In genomic region chr8:77473373-77473772, GRCm38 (mm10) we compare ENCODE assay signal across 8 mouse cellular contexts. TPM values are rescaled to one million over a fixed set of nuclear protein-coding genes. Genes with fewer than 3 reads are reported as not detected.
DNase-seq lines count a peak whose midpoint lies in the region; ATAC-seq lines count a peak whose summit lies in the region.

No protein-coding gene starts in this region.

- peak; percentile 42; the same call in 1 of the 2 replicates for ATAC-seq in hindbrain, embryonic 15.5 days (ENCODE audit: low FRiP score, low read depth)
- no peak for ATAC-seq in hindbrain, embryonic 11.5 days (ENCODE audit: low FRiP score)
- ATAC-seq in kidney, embryonic 14.5 days (ENCODE audit: low FRiP score, low TSS enrichment): 0 out of 2 replicates have a peak, but pooled peaks have one; percentile 18
- ATAC-seq in stomach, embryonic 14.5 days (ENCODE audit: insufficient number of reproducible peaks, insufficient read depth, low FRiP score, low read depth): peak; percentile 66; the same call in 1 of the 2 replicates
- no peak for ATAC-seq in granulocyte monocyte progenitor cell, adult 5-6 weeks (replicated peaks; ENCODE audit: poor library complexity, severe bottlenecking)

- DNase-seq in hindbrain, embryonic 11.5 days (ENCODE audit: low spot score): no peak
- peak; percentile 38 for DNase-seq in cerebellum, adult 11-12 months
- DNase-seq in heart, adult 11 months: peak; percentile 97
- no peak for DNase-seq in right cerebral cortex, postnatal 25 days

- no peaks in the 10 kb centered on the region for H3K36me3 ChIP-seq in hindbrain, embryonic 15.5 days
- H3K36me3 ChIP-seq in hindbrain, embryonic 11.5 days (ENCODE audit: control insufficient read depth, insufficient read depth, low read length): no peaks in the 10 kb centered on the region
- no peaks in the 10 kb centered on the region for H3K36me3 ChIP-seq in kidney, embryonic 14.5 days (ENCODE audit: control insufficient read depth, insufficient read depth, low read length)
- no peaks in the 10 kb centered on the region for H3K36me3 ChIP-seq in stomach, embryonic 14.5 days (ENCODE audit: control insufficient read depth, insufficient read depth, low read length)

- no peaks in the 10 kb centered on the region for H3K9me3 ChIP-seq in hindbrain, embryonic 15.5 days
- no peaks in the 10 kb centered on the region for H3K9me3 ChIP-seq in hindbrain, embryonic 11.5 days (ENCODE audit: control insufficient read depth, low read length)
- no peaks in the 10 kb centered on the region for H3K9me3 ChIP-seq in kidney, embryonic 14.5 days (ENCODE audit: control insufficient read depth, low read length)
- no peaks in the 10 kb centered on the region for H3K9me3 ChIP-seq in stomach, embryonic 14.5 days (ENCODE audit: control insufficient read depth, low read depth, low read length)

- H3K4me3 ChIP-seq in hindbrain, embryonic 15.5 days: no peak overlapping the region
- no peak overlapping the region for H3K4me3 ChIP-seq in hindbrain, embryonic 11.5 days (ENCODE audit: low read depth, low read length)
- H3K4me3 ChIP-seq in kidney, embryonic 14.5 days (ENCODE audit: low read length): no peak overlapping the region
- H3K4me3 ChIP-seq in stomach, embryonic 14.5 days (ENCODE audit: low read depth, low read length): no peak overlapping the region

- 0 out of 2 replicates have a peak, but pooled peaks cover 4% of the 10 kb centered on the region for H3K4me1 ChIP-seq in hindbrain, embryonic 15.5 days (replicated peaks)
- no peaks in the 10 kb centered on the region for H3K4me1 ChIP-seq in hindbrain, embryonic 11.5 days (replicated peaks; ENCODE audit: control insufficient read depth, insufficient read depth, low read length)
- peaks cover 17% of the 10 kb centered on the region for H3K4me1 ChIP-seq in kidney, embryonic 14.5 days (ENCODE audit: control insufficient read depth, insufficient read depth, low read length)
- H3K4me1 ChIP-seq in stomach, embryonic 14.5 days (ENCODE audit: control insufficient read depth, insufficient read depth, low read length): peaks cover 24% of the 10 kb centered on the region

- H3K27me3 ChIP-seq in hindbrain, embryonic 15.5 days: no peaks in the 10 kb centered on the region
- no peaks in the 10 kb centered on the region for H3K27me3 ChIP-seq in hindbrain, embryonic 11.5 days (ENCODE audit: control insufficient read depth, insufficient read depth, low read length)
- no peaks in the 10 kb centered on the region for H3K27me3 ChIP-seq in kidney, embryonic 14.5 days (ENCODE audit: control insufficient read depth, insufficient read depth, low read length)
- no peaks in the 10 kb centered on the region for H3K27me3 ChIP-seq in stomach, embryonic 14.5 days (ENCODE audit: control insufficient read depth, insufficient read depth, low read length)

- H3K27ac ChIP-seq in hindbrain, embryonic 15.5 days (replicated peaks): no peak overlapping the region
- no peak overlapping the region for H3K27ac ChIP-seq in hindbrain, embryonic 11.5 days (ENCODE audit: low read depth, low read length)
- peak overlapping the region; percentile 9; the same call in 1 of the 2 replicates for H3K27ac ChIP-seq in kidney, embryonic 14.5 days (ENCODE audit: low read depth, low read length)
- peak overlapping the region; percentile 73; the same call in 1 of the 2 replicates for H3K27ac ChIP-seq in stomach, embryonic 14.5 days (ENCODE audit: low read length)

- no peak overlapping the region for H3K9ac ChIP-seq in hindbrain, embryonic 15.5 days
- no peak overlapping the region for H3K9ac ChIP-seq in hindbrain, embryonic 11.5 days (ENCODE audit: low read depth, low read length)
- H3K9ac ChIP-seq in kidney, embryonic 14.5 days (ENCODE audit: low read depth, low read length): no peak overlapping the region
- no peak overlapping the region for H3K9ac ChIP-seq in stomach, embryonic 14.5 days (replicated peaks; ENCODE audit: low read depth, low read length)

- WGBS in hindbrain, embryonic 15.5 days: 75% methylated on average over 6 of the region's 6 CpGs
- WGBS in hindbrain, embryonic 11.5 days: 82% methylated on average over 6 of the region's 6 CpGs
- 71% methylated on average over 6 of the region's 6 CpGs for WGBS in kidney, embryonic 14.5 days
- 39% methylated on average over 6 of the region's 6 CpGs for WGBS in stomach, embryonic 14.5 days

- no peak overlapping the region for H3K4me2 ChIP-seq in hindbrain, embryonic 15.5 days
- no peak overlapping the region for H3K4me2 ChIP-seq in hindbrain, embryonic 11.5 days (replicated peaks; ENCODE audit: low read depth, low read length)
- no peak overlapping the region for H3K4me2 ChIP-seq in kidney, embryonic 14.5 days (replicated peaks; ENCODE audit: low read depth, low read length)
- H3K4me2 ChIP-seq in stomach, embryonic 14.5 days (replicated peaks; ENCODE audit: low read depth, low read length): no peak overlapping the region

RNA-seq across cellular contexts. Expression of gene Arhgap10, which starts 44.4 kb away (rescaled TPM):
- polyA plus RNA-seq in hindbrain, embryonic 15.5 days (2015; fragmentation: Nextera tagmentation; extraction: Ambion mirVana): 5.1 and 5.2 TPM in 2 replicates
- polyA plus RNA-seq in hindbrain, embryonic 11.5 days (2014; fragmentation: Nextera tagmentation; extraction: Ambion mirVana): 13.6 and 15.4 TPM in 2 replicates
- 21.8 and 29.4 TPM in 2 replicates for polyA plus RNA-seq in kidney, embryonic 14.5 days (2014; fragmentation: Nextera tagmentation; extraction: Ambion mirVana)
- 34.6 and 38.2 TPM in 2 replicates for polyA plus RNA-seq in stomach, embryonic 14.5 days (2014; fragmentation: Nextera tagmentation; extraction: Ambion mirVana)
- 3.5 and 6.4 TPM in 2 replicates for total RNA-seq in granulocyte monocyte progenitor cell, adult 5-6 weeks (2014; fragmentation: Nextera tagmentation)
- 12.2 and 21.8 TPM in 2 replicates for total RNA-seq in granulocyte monocyte progenitor cell, adult 5-6 weeks (2017)

Comparison
In these comparisons a context has a peak if more than half of its experiments do, and no peak if none do; other contexts are left out.
1. ATAC-seq: peak in hindbrain, embryonic 15.5 days (single experiment), kidney, embryonic 14.5 days (single experiment) and stomach, embryonic 14.5 days (single experiment); none in hindbrain, embryonic 11.5 days (single experiment) and granulocyte monocyte progenitor cell, adult 5-6 weeks (single experiment).
2. H3K27ac ChIP-seq: peak in kidney, embryonic 14.5 days (single experiment) and stomach, embryonic 14.5 days (single experiment); none in hindbrain, embryonic 15.5 days (single experiment) and hindbrain, embryonic 11.5 days (single experiment).
3. DNase-seq: peak in cerebellum, adult 11-12 months (single experiment) and heart, adult 11 months (single experiment); none in hindbrain, embryonic 11.5 days (single experiment) and right cerebral cortex, postnatal 25 days (single experiment).